Mouse (Mus musculus): Measurements from ENCODE around the gene Slc1a1. TPM values are rescaled to one million over a fixed set of nuclear protein-coding genes. Genes with fewer than 3 reads are reported as not detected.

Slc1a1 gene
- polyA plus RNA-seq, 1 experiment from 2014 or later: 3.5 TPM

GRCm38 (mm10) chr19:28834388-28834787 is 461 bp upstream of the Slc1a1 start:
- Histone ChIP-seq H3K27me3 (ENCODE audit: insufficient read depth, low read length) (peaks cover 23% of the 10 kb centered on the region), H3K9ac (peak overlapping the region; percentile 50; the same call in 1 of the 2 replicates), H3K4me1 (ENCODE audit: insufficient read depth) (0 out of 2 replicates have a peak, but pooled peaks cover 5% of the 10 kb centered on the region), H3K9me3 (ENCODE audit: low read depth, low read length) (no peaks in the 10 kb centered on the region), H3K27ac (ENCODE audit: low read depth) (no peak overlapping the region), H3K36me3 (ENCODE audit: insufficient read depth) (no peaks in the 10 kb centered on the region), H3K4me3 (ENCODE audit: low read depth, low read length) (peak overlapping the region; percentile 53), H3K4me2 (peak overlapping the region; percentile 98)
- DNase-seq: peak; percentile 20
- no peak for ATAC-seq (ENCODE audit: insufficient read depth)
- WGBS: 15% methylated on average over 10 of the region's 10 CpGs
- TF ChIP-seq CTCF (IDR thresholded peaks at IDR 0.05; ENCODE audit: low read depth): no peak

DNA sequence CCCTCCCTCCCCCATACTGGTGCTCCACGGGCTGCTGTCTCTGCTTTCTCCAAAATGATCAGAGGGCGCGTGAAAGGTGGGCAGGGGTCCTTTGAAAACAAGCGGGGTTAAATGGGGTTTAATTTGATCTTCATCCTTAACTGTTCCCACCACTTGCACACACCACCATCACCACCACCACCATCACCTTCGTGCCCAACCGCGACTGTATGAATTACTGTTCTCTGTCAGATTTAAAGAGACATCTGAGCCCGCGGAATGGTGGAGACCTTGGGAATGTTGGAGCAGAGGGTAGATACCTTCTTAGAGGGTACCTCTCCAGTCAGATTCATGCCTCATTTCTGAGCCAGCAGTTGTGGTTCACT is 633 bp downstream of the Slc1a1 start:
- no peak for DNase-seq
- Histone ChIP-seq H3K27me3 (ENCODE audit: insufficient read depth, low read length) (peaks cover 23% of the 10 kb centered on the region), H3K27ac (ENCODE audit: low read depth) (no peak overlapping the region), H3K4me1 (ENCODE audit: insufficient read depth) (0 out of 2 replicates have a peak, but pooled peaks cover 5% of the 10 kb centered on the region), H3K36me3 (ENCODE audit: insufficient read depth) (no peaks in the 10 kb centered on the region), H3K9ac (peak overlapping the region; percentile 50), H3K4me2 (peak overlapping the region; percentile 98), H3K4me3 (ENCODE audit: low read depth, low read length) (peak overlapping the region; percentile 53), H3K9me3 (ENCODE audit: low read depth, low read length) (no peaks in the 10 kb centered on the region)
- ATAC-seq (ENCODE audit: insufficient read depth): no peak
- 6% methylated on average over 9 of the region's 9 CpGs for WGBS
- no peak for TF ChIP-seq CTCF (IDR thresholded peaks at IDR 0.05; ENCODE audit: low read depth)

DNA sequence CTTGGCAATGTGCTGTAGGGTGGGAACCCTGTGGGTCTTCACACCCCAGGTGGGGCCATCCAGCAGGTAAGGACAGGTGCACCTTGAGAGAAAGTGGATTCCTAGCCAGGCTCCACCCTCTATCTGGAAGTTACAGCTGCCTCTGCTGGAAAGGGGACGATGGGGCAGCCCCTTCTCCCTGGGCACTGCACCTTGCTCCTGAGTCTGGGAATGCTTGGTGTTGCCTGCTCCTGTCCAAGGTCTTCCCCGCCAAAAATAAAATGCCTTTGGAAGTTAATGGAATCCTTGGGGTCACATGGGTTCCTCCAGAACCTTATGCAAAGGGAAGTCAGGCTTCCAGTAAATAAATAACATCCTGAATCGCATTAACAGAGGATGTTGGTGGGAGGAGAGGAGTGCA is 1.3 kb downstream of the Slc1a1 start:
- Histone ChIP-seq H3K4me3 (ENCODE audit: low read depth, low read length) (0 out of 2 replicates have a peak overlapping the region, but pooled peaks have one; percentile 53), H3K27me3 (ENCODE audit: insufficient read depth, low read length) (peaks cover 23% of the 10 kb centered on the region), H3K4me1 (ENCODE audit: insufficient read depth) (0 out of 2 replicates have a peak, but pooled peaks cover 5% of the 10 kb centered on the region), H3K27ac (ENCODE audit: low read depth) (no peak overlapping the region), H3K9ac (no peak overlapping the region), H3K9me3 (ENCODE audit: low read depth, low read length) (no peaks in the 10 kb centered on the region), H3K36me3 (ENCODE audit: insufficient read depth) (no peaks in the 10 kb centered on the region), H3K4me2 (peak overlapping the region; percentile 98; the same call in 1 of the 2 replicates)
- no peak for TF ChIP-seq CTCF (IDR thresholded peaks at IDR 0.05; ENCODE audit: low read depth)
- DNase-seq (no peak), ATAC-seq (ENCODE audit: insufficient read depth) (no peak)
- WGBS: 51% methylated on average over 3 of the region's 3 CpGs

DNA sequence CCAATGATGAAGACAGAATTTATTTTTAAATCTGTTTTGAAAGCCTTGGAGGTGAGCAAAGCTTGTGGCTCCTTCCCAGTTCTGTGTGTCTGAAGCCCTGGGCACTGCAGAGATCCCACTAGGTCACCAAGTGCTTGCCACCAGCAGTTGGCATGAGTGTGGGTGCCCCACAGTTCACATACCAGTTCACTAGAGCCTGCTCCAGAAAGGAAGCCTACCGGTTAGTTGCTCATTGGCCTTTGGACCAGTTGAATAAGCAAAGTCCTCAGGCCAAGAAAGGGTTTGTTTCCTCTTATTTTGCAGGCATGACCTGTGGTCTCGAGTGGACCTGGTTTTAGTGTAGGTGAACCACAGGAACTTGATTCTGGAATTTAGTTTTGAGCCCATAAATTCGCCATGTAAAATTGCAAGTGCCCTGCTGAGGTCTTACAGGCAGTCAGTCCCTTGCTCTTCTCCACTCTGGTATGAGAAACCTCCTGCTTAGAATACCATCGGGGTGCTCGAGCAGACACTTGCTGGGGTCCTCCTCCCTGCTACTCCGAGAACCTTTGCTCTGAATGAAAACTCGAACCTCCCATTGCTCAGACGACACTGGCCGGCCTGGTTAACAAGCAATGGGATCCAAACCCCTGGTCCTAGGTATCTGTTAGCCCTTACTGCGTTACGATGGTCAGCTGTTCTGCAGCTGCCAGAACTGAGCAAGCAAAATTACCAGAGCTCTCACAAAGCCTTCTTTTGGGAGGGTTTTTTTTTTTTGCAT is 2.0 kb downstream of the Slc1a1 start:
- H3K27me3 ChIP-seq (ENCODE audit: insufficient read depth, low read length): peaks cover 23% of the 10 kb centered on the region
- H3K27ac ChIP-seq (ENCODE audit: low read depth): no peak overlapping the region
- no peak for TF ChIP-seq CTCF (IDR thresholded peaks at IDR 0.05; ENCODE audit: low read depth)
- H3K4me2 ChIP-seq: no peak overlapping the region
- no peak for DNase-seq
- ATAC-seq (ENCODE audit: insufficient read depth): no peak
- no peak overlapping the region for H3K4me3 ChIP-seq (ENCODE audit: low read depth, low read length)
- no peaks in the 10 kb centered on the region for H3K36me3 ChIP-seq (ENCODE audit: insufficient read depth)
- H3K4me1 ChIP-seq (ENCODE audit: insufficient read depth): 0 out of 2 replicates have a peak, but pooled peaks cover 5% of the 10 kb centered on the region
- no peaks in the 10 kb centered on the region for H3K9me3 ChIP-seq (ENCODE audit: low read depth, low read length)
- 74% methylated on average over 11 of the region's 11 CpGs for WGBS
- H3K9ac ChIP-seq: no peak overlapping the region

DNA sequence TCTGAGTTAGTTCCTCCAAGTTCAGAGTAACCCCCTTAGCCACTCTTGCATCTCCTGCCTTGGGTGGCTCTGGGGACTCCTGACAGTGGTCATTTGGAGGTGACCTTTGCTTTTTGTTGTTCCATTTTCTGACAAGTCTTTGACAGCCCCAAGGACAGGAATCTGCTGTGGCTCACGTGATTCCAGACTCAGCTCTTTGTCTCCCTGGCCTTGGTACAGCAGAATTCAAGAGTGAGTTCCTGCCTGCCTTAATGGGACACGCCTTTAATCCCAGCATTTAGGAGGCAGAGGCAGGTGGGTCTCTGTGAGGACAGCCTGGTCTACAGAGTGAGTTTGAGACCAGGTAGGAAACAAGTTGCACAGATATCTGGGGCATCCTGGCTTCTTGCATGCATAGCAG is 3.9 kb downstream of the Slc1a1 start:
- Histone ChIP-seq H3K27me3 (ENCODE audit: insufficient read depth, low read length) (peaks cover 23% of the 10 kb centered on the region), H3K4me3 (ENCODE audit: low read depth, low read length) (no peak overlapping the region), H3K27ac (ENCODE audit: low read depth) (no peak overlapping the region), H3K9ac (no peak overlapping the region), H3K4me1 (ENCODE audit: insufficient read depth) (0 out of 2 replicates have a peak, but pooled peaks cover 5% of the 10 kb centered on the region), H3K9me3 (ENCODE audit: low read depth, low read length) (no peaks in the 10 kb centered on the region), H3K4me2 (no peak overlapping the region), H3K36me3 (ENCODE audit: insufficient read depth) (no peaks in the 10 kb centered on the region)
- ATAC-seq (ENCODE audit: insufficient read depth) (no peak), DNase-seq (no peak)
- no peak for TF ChIP-seq CTCF (IDR thresholded peaks at IDR 0.05; ENCODE audit: low read depth)
- WGBS: 76% methylated on average over 2 of the region's 2 CpGs

DNA sequence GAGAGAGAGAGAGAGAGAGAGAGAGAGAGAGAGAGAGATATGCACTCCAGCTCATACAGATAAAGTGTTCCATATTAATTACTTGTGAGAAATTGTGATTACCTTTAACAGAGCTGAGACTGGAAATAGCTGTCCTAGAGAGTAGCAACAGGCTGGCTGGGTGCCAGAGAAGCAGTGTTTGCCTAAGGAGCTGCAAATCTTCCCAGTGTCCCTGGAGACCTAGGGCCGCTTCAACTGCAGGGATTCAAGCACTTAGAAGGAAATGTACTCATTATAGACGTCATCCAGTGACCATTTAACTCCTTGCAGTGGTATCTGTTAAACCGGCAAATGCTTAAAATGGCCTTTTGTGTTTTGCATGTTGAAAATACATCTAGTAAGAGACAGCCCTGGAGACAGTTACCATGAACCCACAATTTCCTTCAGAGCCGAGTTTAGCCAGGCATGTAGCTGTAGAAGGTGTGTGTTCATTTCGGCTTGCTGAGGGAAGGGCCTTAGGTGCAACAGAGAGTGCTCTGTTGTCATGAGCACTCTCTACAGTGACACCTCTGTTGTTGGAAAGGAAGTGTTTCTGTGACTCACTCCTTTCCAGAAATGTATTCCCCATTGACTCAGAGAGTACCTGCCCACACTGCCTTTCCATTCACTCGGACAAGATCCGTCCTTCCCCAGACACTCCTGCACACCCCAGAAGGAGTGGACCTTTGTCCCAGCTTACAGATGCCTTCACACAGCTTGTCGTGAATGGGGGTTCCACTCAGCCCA is 10.3 kb downstream of the Slc1a1 start:
- no peaks in the 10 kb centered on the region for H3K9me3 ChIP-seq (ENCODE audit: low read depth, low read length)
- H3K27me3 ChIP-seq (ENCODE audit: insufficient read depth, low read length): no peaks in the 10 kb centered on the region
- TF ChIP-seq CTCF (IDR thresholded peaks at IDR 0.05; ENCODE audit: low read depth): no peak
- H3K4me1 ChIP-seq (ENCODE audit: insufficient read depth): no peaks in the 10 kb centered on the region
- H3K4me3 ChIP-seq (ENCODE audit: low read depth, low read length): no peak overlapping the region
- H3K4me2 ChIP-seq: no peak overlapping the region
- no peak overlapping the region for H3K9ac ChIP-seq
- H3K36me3 ChIP-seq (ENCODE audit: insufficient read depth): no peaks in the 10 kb centered on the region
- 47% methylated on average over 8 of the region's 8 CpGs for WGBS
- peak; percentile 62 for ATAC-seq (ENCODE audit: insufficient read depth)
- DNase-seq: peak; percentile 84
- no peak overlapping the region for H3K27ac ChIP-seq (ENCODE audit: low read depth)

GRCm38 (mm10) chr19:28850510-28850909 is 15.7 kb downstream of the Slc1a1 start:
- TF ChIP-seq CTCF (IDR thresholded peaks at IDR 0.05; ENCODE audit: low read depth): no peak
- DNase-seq: peak; percentile 26
- Histone ChIP-seq H3K27me3 (ENCODE audit: insufficient read depth, low read length) (no peaks in the 10 kb centered on the region), H3K36me3 (ENCODE audit: insufficient read depth) (no peaks in the 10 kb centered on the region), H3K27ac (ENCODE audit: low read depth) (no peak overlapping the region), H3K4me2 (no peak overlapping the region), H3K9ac (no peak overlapping the region), H3K9me3 (ENCODE audit: low read depth, low read length) (no peaks in the 10 kb centered on the region), H3K4me1 (ENCODE audit: insufficient read depth) (no peaks in the 10 kb centered on the region), H3K4me3 (ENCODE audit: low read depth, low read length) (no peak overlapping the region)
- WGBS: 59% methylated on average over 3 of the region's 3 CpGs
- ATAC-seq (ENCODE audit: insufficient read depth): 0 out of 2 replicates have a peak, but pooled peaks have one; percentile 35

Measured in lung, embryonic 14.5 days (tissue).